Mouse (Mus musculus) midbrain, embryonic 16.5 days (tissue): ENCODE data around the gene Srebf2. TPM values are rescaled to one million over a fixed set of nuclear protein-coding genes. Genes with fewer than 3 reads are reported as not detected.
"Not testable (repeated sequence)": the region's sequence is repeated elsewhere in the genome, so short reads cannot be mapped to it uniquely, and the experiment has no call there.

Experiments
- ATAC-seq: fragments of 200-750 bp; cut with Nextera tagmentation; 2 replicates; pipeline ENCODE4 v1.8.0; 2017; ENCODE audit warnings: moderate TSS enrichment
- H3K27ac ChIP-seq: fragments of 300-500 bp; sonication (generic); 2 replicates; pipeline ENCODE4 v1.5.1; 2014; ENCODE audit warnings: mild to moderate bottlenecking, low read length, mixed read lengths
- H3K27me3 ChIP-seq: fragments of 300-500 bp; sonication (generic); 2 replicates; pipeline ENCODE4 v1.6.1; 2014; ENCODE audit warnings: low read depth, low read length, mixed read lengths; ENCODE audit not compliant: control insufficient read depth, insufficient read depth
- H3K36me3 ChIP-seq: fragments of 300-500 bp; sonication (generic); 2 replicates; pipeline ENCODE4 v1.6.1; 2014; ENCODE audit warnings: mild to moderate bottlenecking, low read length, moderate library complexity, mixed read lengths; ENCODE audit not compliant: control insufficient read depth, insufficient read depth
- H3K4me1 ChIP-seq: fragments of 300-500 bp; sonication (generic); 2 replicates; pipeline ENCODE4 v1.6.1; 2014; ENCODE audit warnings: mild to moderate bottlenecking, low read length, mixed read lengths; ENCODE audit not compliant: control insufficient read depth, insufficient read depth
- H3K4me2 ChIP-seq: fragments of 300-500 bp; sonication (generic); 2 replicates; pipeline ENCODE4 v1.6.1; 2014; ENCODE audit warnings: mild to moderate bottlenecking, low read length, mixed read lengths
- H3K4me3 ChIP-seq: fragments of 300-500 bp; sonication (generic); 2 replicates; pipeline ENCODE4 v1.5.1; 2014; ENCODE audit warnings: low read depth, mild to moderate bottlenecking, low read length, moderate library complexity, mixed read lengths
- H3K9ac ChIP-seq: fragments of 300-500 bp; sonication (generic); 2 replicates; pipeline ENCODE4 v1.6.1; 2014; ENCODE audit warnings: low read depth, low read length, mixed read lengths
- H3K9me3 ChIP-seq: fragments of 300-500 bp; sonication (generic); replicated peaks from 2 replicates; pipeline ENCODE4 v1.6.1; 2014; ENCODE audit warnings: mild to moderate bottlenecking, low read length, mixed read lengths; ENCODE audit not compliant: control insufficient read depth, poor library complexity, severe bottlenecking
- WGBS: fragments of 180-500 bp; shearing (Covaris S2); extraction: QIAGEN DNeasy Blood & Tissue Kit; methylation state at CpG from one replicate; pipeline ENCODE4 v1.1.7; 2014; 5-methylcytosine and 5-hydroxymethylcytosine counted together
- polyA plus RNA-seq: library from polyadenylated mRNA; unstranded; fragments of >200 nt; fragmentation: Nextera tagmentation; extraction: Ambion mirVana; gene quantifications from 2 replicates; pipeline ENCODE4 v1.2.1, GENCODE M21; 2015

Srebf2 gene
- polyA plus RNA-seq, result 194 and 218 TPM in 2 replicates

DNA sequence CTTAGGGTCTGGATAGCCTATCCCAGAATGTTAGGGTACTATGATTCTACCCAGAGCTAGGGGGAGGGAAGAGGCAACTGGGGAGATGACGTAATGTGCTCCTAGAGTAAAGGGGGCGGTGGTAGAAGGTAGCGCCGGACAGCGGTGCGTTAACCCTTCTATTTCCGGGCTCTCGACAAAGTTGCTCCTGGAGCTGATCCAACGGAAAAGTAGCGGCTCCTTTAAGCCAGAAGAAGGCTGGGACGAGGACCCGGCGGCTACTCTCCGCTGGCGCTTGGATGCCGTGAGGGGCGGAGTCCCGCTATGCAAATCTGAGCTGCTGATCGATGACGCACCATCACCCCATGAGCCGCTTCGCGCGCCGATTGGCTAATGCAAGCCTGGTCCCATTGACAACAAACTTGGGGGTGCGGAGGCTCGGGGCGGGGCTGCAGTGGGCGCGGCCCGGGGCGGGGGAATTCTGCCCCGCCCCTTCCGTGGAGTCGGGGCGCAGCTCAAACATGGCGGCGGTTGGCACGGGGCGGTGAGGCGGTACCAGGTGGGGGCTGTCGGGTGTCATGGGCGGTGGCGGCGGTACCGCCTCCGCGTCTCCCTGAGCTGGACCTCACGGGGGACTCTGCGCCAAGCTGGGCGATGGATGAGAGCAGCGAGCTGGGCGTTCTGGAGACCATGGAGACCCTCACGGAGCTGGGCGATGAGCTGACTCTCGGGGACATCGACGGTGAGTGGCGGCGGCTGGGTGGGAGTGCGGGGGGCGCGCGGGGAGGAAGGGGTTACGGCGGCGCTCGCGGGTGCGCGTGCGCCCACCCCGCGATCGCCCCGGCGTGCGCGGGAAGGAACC lies at the start of gene Srebf2:
Srebf2 (plus strand) TSS at position 412 of the 841 bp plus-strand sequence.
- Histone ChIP-seq H3K27ac (peak within 1 kb of the TSS; percentile 98), H3K4me1 (peaks cover 30% of the 10 kb centered on the region), H3K9ac (peak within 1 kb of the TSS; percentile 89), H3K9me3 (no peaks in the 10 kb centered on the region), H3K27me3 (no peaks in the 10 kb centered on the region), H3K4me3 (peak within 1 kb of the TSS; percentile 86), H3K36me3 (no peaks in the 10 kb centered on the region), H3K4me2 (peak within 1 kb of the TSS; percentile 75)
- ATAC-seq, result peak; percentile 96
- 1% methylated on average over 46 of the region's 79 CpGs for WGBS

DNA sequence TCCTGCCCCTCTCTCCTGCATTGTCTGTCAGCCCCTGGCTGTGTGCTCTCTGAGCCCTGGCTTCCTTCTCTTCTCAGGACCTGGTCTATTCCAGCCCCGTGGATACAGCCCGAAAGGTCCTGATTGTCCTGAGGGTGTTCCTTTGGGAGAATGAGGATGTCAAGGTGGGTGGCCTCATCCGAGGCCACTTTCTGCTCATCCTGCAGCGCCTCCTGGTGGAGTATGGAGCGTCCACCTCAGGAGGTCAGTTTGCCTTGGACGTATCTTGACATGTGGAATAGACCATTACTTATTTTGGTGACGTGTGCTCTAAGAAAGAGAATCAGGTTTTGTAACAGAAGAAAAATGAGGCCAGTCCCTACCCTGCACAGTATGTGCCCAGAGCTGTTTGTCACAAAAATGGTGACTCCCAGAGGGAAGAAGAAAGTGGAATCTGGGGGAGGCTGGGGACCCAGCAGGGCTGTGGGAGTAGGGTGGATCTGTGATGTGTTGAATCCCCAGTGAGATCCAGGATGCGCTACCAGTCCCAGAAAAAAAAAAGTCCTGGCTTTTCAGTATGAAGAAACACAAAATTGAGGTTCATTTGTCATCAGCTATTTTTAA lies 39.9 kb upstream of the Srebf2 start:
- no peak overlapping the region for H3K4me3 ChIP-seq

GRCm38 (mm10) chr15:82120544-82120943 lies 26.4 kb upstream of the Srebf2 start:
- no peak for ATAC-seq
- Histone ChIP-seq H3K36me3 (no peaks in the 10 kb centered on the region), H3K9me3 (no peaks in the 10 kb centered on the region), H3K9ac (no peak overlapping the region), H3K4me3 (no peak overlapping the region), H3K27ac (no peak overlapping the region), H3K27me3 (no peaks in the 10 kb centered on the region), H3K4me2 (no peak overlapping the region), H3K4me1 (no peaks in the 10 kb centered on the region)
- 94% methylated on average over 8 of the region's 8 CpGs for WGBS

More for the DNA sequence above, 39.9 kb upstream of the Srebf2 start:
- H3K9ac ChIP-seq, result no peak overlapping the region
- no peak overlapping the region for H3K27ac ChIP-seq
- no peaks in the 10 kb centered on the region for H3K4me1 ChIP-seq
- no peak for ATAC-seq
- H3K4me2 ChIP-seq, result no peak overlapping the region
- no peaks in the 10 kb centered on the region for H3K36me3 ChIP-seq
- WGBS, result 19% methylated on average over 8 of the region's 8 CpGs
- no peaks in the 10 kb centered on the region for H3K9me3 ChIP-seq
- no peaks in the 10 kb centered on the region for H3K27me3 ChIP-seq

DNA sequence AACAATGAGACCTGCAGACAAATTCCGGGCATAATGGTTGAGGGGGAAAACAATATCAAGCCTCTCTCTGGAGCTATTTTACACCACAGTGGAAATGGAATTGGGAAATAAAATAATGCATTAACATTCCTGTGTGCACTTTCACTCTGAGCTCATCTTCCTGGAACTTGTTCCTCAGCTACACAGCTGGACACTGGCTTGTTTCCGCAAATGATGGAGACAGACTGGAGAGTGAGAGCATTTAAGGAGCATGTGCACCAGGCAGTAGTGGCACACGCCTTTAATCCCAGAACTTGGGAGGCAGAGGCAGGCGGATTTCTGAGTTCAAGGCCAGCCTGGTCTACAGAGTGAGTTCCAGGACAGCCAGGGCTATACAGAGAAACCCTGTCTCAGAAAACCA lies 20.3 kb upstream of the Srebf2 start:
- Histone ChIP-seq H3K4me1 (peaks cover 14% of the 10 kb centered on the region), H3K4me2 (peak overlapping the region; percentile 92; the same call in 1 of the 2 replicates)
- WGBS, result 85% methylated on average over 4 of the region's 4 CpGs
- not testable (repeated sequence) for H3K27me3 ChIP-seq, H3K4me3 ChIP-seq, ATAC-seq, H3K9ac ChIP-seq, H3K27ac ChIP-seq, H3K9me3 ChIP-seq, H3K36me3 ChIP-seq

- no peaks in the 10 kb centered on the region for H3K36me3 ChIP-seq
- peak within 1 kb of the TSS; percentile 73 for H3K9ac ChIP-seq
- peak within 1 kb of the TSS; percentile 70 for H3K27ac ChIP-seq
- peak within 1 kb of the TSS; percentile 70 for H3K4me3 ChIP-seq
- peak within 1 kb of the TSS; percentile 92 for H3K4me2 ChIP-seq
- WGBS, result under 1% methylated on average over 71 of the region's 74 CpGs
- no peaks in the 10 kb centered on the region for H3K27me3 ChIP-seq
- peak; percentile 97 for ATAC-seq
- H3K4me1 ChIP-seq, result peaks cover 14% of the 10 kb centered on the region
- no peaks in the 10 kb centered on the region for H3K9me3 ChIP-seq
Measured at GRCm38 (mm10) chr15:82127426-82128374, 19.3 kb upstream of the Srebf2 start, which contains the start of gene Ccdc134. Gene Ccdc134, plus strand, starts transcription at chr15:82127922.

- WGBS, result 3% methylated on average over 5 of the region's 5 CpGs
- Histone ChIP-seq H3K4me2 (peak overlapping the region; percentile 92), H3K27me3 (no peaks in the 10 kb centered on the region), H3K4me1 (peaks cover 14% of the 10 kb centered on the region), H3K9me3 (no peaks in the 10 kb centered on the region), H3K27ac (no peak overlapping the region), H3K36me3 (no peaks in the 10 kb centered on the region), H3K4me3 (peak overlapping the region; percentile 70), H3K9ac (peak overlapping the region; percentile 73)
- ATAC-seq, result peak; percentile 16; the same call in 1 of the 2 replicates
Measured at GRCm38 (mm10) chr15:82128398-82128797, 18.6 kb upstream of the Srebf2 start.

DNA sequence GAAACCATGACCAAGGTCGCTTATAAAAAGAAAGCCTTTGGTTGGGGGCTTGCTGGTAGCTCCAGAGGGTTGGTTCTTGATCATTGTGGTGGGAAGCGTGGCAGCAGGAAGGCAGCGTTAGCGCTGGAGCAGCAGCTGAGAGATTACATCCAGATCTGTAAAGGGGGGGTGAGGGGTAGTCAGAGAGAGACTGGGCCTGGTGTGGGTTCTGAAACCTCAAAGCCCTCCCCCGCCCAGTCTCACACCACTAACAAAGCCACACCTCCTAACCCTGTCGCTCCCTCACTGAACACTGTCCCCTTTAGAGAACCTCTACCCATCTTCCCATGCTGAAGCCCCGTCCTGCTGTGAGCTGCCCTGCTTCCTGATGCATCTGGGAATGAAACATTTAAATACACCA lies 16.4 kb upstream of the Srebf2 start:
- no peaks in the 10 kb centered on the region for H3K9me3 ChIP-seq
- no peak overlapping the region for H3K4me2 ChIP-seq
- no peak overlapping the region for H3K9ac ChIP-seq
- WGBS, result 60% methylated on average over 7 of the region's 7 CpGs
- peaks cover 14% of the 10 kb centered on the region for H3K4me1 ChIP-seq
- H3K27me3 ChIP-seq, result no peaks in the 10 kb centered on the region
- no peak for ATAC-seq
- H3K27ac ChIP-seq, result no peak overlapping the region
- no peak overlapping the region for H3K4me3 ChIP-seq
- no peaks in the 10 kb centered on the region for H3K36me3 ChIP-seq

DNA sequence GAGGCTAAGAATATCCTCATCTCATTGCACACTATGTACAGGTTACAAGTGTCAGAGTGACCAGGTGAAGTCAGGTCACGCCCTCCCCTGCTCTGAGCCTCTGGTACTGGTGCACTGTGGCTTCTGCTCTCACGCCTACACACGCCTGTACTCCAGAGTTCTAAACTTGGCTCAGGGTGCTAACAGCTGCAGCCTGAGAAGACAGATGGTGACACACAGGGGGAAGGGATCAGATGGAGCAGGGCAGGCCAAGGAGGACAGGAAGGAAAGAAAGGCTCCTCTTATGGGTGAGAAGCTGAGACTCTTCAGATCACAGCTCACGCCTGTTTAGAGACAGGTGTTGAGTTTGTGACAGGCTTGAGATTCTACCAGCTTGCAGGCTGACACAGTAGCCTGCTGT lies 11.6 kb upstream of the Srebf2 start:
- Histone ChIP-seq H3K9ac (no peak overlapping the region), H3K27ac (no peak overlapping the region), H3K4me1 (no peaks in the 10 kb centered on the region), H3K4me3 (no peak overlapping the region), H3K36me3 (no peaks in the 10 kb centered on the region), H3K9me3 (no peaks in the 10 kb centered on the region), H3K4me2 (no peak overlapping the region), H3K27me3 (no peaks in the 10 kb centered on the region)
- WGBS, result 88% methylated on average over 4 of the region's 4 CpGs
- no peak for ATAC-seq
